Mouse (Mus musculus): Measurements from ENCODE around the gene Zcwpw1.

DNA sequence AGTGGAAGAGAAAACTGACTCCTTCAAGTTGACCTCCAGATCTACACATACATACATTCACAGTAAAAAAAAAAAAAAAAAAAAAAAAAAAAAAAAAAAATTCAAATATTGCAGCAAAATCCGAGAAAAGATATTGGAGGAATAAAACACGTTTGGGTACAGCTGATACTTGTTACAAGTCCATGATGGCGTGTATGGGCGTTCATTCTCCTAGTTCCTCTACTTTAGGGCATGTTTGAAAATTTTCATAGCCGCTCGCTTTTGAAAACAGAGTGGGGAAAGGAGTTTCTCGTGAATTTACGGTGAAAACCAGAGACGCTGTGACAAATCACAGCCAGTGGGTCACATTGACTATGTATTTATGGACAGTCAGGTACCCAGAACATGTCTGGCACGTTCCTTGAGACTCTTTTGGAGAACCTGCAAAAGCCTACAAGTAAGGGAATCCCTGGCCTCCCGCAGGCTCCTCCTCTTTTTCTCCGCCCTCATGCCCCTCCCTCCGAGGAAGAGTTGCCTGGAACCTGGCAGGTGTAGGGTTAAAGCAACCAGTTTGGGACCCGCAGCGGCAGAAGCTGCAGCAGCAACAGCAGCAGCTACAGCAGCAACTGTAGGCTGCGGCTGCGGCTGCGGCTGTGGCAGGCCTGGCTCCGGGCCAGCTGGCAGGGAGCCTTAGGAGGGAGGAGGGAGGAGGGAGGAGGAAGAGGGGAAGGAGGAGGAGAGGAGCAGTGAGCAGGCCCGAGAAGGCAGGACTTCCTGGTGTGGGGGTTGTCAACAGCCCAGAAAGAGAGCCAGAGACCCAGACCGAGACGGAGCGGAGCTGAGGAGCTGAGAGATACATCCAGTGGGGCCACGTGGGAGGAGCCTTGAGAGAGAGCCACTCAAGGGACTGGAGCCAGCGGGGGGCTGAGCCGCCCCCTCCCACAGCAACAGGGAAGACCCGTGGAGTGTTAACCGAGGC lies 42.1 kb upstream of the Zcwpw1 start, which contains the start of gene Tsc22d4:
- peak; percentile 25; the same call in 1 of the 2 replicates for TF ChIP-seq CTCF (IDR thresholded peaks at IDR 0.05; ENCODE audit: low read depth)
- TF ChIP-seq EP300 (optimal IDR thresholded peaks at IDR 0.05), result peak; percentile 26
